Mouse (Mus musculus) testis, postnatal 14 days (tissue): ENCODE measurements around the gene Gabpb1.
"Not testable (repeated sequence)": the region's sequence is repeated elsewhere in the genome, so short reads cannot be mapped to it uniquely, and the experiment has no call there.

Source experiments
- DNase-seq: peaks from one replicate; pipeline ENCODE4 v3.0.0; 2021; ENCODE audit warnings: low spot score

The Gabpb1 gene

GRCm38 (mm10) chr2:126640298-126640697, 35.8 kb downstream of the Gabpb1 start:
- no peak for DNase-seq

GRCm38 (mm10) chr2:126635939-126636823, 40.0 kb downstream of the Gabpb1 start:
- DNase-seq = no peak

- no peak for DNase-seq
Observed at GRCm38 (mm10) chr2:126633165-126633564, 43.0 kb downstream of the Gabpb1 start.

DNA sequence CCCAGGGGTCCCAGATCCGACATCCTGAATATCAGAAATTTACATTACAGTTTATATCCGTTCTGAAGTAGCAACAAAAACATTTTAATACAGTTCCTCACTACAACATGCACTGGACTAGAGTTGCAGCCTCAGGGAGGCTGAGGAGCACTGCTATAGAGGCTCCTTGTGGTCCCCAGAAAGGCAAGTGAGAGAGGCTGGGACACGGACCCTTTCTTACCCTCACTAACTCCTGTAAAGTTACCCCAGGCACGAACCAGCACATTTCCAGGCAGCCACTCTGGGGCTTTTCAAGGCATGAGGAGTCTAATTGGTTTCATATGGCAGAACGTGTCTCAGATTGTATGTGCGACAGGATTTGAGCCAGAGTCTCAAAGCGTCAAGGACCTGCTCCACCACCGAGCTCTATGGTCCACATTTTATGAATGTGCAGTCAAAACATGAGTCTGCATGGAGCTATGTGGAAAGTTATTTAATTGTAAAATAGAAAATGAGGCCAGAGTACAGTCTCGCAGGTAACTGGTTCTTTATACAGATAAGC, 47.6 kb downstream of the Gabpb1 start:
- DNase-seq = no peak

DNA sequence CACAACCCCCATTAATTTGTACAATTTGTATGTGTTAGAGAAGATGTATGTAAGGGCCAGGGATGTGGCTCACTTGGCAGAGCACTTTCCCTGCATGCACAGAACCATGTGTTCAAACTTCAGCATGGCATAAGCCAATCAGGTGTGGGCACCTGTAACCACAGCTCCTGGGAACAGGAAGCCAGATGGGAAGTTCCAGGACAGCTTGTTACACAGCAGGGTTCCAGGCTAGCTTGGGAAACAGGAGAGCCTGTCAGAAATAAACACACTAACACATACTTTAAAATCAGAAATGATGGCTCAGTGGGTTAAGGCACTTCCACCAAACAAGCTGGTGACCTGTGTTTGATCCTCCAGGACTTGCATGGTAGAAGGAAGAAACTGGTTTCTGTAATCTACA, 53.0 kb downstream of the Gabpb1 start:
- DNase-seq = no peak

- no peak for DNase-seq
Observed at GRCm38 (mm10) chr2:126622455-126622854, 53.7 kb downstream of the Gabpb1 start.

DNA sequence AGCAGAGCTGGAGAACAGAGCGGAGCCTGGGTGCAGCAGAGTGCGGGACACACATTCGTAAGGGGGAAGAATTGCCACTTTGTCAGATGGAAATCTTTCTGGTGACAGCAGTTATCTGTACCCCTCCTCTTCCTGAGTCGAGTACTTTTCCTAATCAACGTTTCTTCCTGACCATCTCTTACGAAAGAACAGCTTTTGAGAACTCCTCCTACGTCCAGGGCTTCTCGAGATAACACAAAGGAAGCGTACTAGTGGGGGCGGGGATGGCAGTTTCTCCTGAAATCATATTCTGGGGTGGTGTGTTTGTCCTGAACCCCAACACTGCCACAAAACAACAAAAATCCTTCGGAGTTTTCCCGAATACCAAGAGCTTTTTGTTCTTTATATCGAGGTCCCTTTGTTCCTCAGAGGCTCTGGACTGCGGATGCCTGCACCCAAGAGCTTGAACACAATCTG, 56.9 kb downstream of the Gabpb1 start, which contains the start of gene Hdc:
Gene Hdc, minus strand, starts transcription at position 51 of the 456 bp plus-strand sequence.
- no peak for DNase-seq

GRCm38 (mm10) chr2:126618470-126619179, 57.5 kb downstream of the Gabpb1 start:
- no peak for DNase-seq

- no peak for DNase-seq
Observed at GRCm38 (mm10) chr2:126615355-126615754, 60.8 kb downstream of the Gabpb1 start.

DNA sequence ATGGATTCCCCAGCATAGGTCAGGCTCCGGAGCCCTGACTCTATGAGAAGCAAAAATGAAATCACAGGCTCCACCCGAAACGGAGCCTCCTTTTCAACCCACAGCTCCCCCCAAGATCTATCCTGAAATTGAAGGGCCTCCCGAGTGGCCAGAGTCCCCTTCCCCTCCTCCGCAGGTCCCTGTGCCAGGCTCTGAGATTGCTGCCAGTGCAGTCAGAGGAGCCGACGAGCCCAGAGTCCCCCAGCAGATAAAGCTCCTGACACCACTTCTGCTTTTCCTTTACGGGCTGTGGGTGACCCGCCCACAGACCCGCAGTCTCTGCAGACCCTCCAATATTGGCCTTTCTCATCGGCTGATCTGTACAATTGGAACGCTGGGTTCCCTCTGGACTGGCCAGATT, 66.5 kb downstream of the Gabpb1 start:
- not testable (repeated sequence) for DNase-seq

DNA sequence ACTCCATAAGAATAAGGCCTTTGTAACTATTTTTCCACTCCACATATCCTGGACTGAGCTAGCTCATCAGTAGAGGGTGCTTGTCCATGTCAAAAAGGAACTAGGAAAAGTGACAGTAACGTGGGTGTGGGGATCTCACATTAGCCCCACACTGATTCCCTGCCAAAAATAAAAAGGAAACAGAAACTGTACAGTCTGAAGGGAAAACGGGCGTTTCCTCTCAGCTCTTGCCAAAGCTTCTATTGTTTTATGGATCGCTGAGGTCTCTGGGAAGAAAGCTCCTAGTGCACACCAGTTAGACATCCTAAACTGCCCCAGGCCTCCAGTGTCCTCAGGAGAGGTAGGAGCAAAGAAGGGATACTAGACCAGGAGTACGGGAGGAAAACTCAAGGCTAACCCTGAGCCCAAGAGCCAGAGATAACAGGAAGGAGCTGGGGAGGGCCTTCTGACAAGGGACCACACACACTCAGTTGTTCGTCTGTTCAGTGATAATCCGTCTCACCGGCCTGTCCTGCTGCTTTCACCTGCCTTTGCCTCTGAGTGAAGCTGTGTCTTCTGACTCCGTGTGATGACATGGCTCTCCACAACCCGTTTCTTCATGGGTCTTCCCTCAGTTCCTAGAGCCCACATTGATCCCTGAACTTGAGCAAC, 68.5 kb downstream of the Gabpb1 start:
- DNase-seq = no peak

- DNase-seq = peak; percentile 78
Observed at GRCm38 (mm10) chr2:126606688-126607062, 69.5 kb downstream of the Gabpb1 start.

- peak; percentile 47 for DNase-seq
Observed at GRCm38 (mm10) chr2:126606061-126606687, 70.0 kb downstream of the Gabpb1 start.

DNA sequence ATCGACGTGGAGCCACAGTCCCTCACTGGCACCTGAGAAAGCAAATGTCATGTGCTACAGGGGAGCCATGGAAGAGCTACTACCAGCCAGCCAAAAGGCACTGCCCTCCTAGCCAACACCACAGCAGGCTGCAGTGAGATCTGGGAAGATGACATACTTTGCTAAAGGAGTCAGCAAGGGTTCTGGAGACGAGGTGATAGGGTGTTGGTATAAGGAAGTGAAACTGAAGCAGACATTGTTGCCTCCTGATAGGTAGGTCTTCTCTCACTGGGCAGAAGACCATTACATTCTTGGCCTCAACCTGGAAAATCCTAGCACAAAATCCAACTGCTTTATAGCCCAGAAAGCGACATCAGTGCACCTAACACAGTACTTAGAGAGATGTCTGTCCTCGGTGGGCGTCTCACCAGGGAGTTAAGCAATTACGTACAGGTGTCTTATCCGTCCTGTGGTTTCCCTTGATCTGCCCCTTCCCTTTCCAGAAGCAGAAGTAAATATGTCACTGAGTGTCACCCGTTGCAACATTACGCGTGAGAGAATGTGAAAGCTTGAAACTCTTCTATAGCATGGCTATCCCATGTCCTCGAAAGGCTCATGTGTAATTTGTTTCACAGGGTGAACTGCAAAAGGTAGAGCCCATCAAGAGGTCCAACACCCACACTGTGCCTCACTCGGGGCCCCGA, 74.1 kb downstream of the Gabpb1 start:
- no peak for DNase-seq

DNA sequence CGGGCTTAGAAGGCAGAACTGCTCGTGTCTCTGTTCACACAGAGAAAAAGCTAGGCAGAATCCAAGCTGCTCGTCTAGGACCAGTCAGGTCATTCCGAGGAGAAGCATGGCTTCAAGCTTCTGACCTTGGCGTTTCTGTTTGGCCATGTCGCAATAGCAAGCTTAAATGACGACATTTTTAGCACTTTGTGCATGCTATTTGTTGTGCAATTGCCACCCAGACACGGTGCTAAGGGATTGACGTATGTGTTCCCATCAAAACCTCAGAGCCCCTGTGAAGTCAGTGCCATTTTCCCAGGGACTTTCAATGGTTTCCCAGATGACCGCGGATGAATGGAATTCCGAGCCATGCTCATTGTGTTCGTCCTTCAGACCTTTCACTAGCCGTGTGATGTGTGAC, 75.6 kb downstream of the Gabpb1 start:
- DNase-seq = no peak

DNA sequence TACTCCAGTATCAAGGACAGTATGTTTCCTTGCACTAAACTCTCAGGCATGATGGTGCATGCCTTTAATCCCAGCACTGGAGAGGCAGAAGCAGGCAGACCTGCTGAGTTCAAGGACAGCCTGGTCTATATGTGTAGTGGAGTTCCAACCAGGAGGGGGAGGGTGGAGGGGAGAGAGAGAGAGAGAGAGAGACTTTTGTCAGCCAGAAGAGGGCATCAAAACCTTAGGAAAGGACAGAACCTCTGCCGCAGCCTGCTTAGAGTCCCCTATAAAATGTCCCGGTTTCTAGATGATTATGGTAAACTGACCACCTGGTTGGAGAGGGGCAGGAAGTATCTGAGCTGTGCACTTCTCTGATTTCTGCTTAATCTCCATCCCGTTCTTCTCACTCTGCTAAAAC, 77.1 kb downstream of the Gabpb1 start:
- no peak for DNase-seq

- no peak for DNase-seq
Observed at GRCm38 (mm10) chr2:126598359-126598758, 77.8 kb downstream of the Gabpb1 start.

- no peak for DNase-seq
Observed at GRCm38 (mm10) chr2:126597279-126598241, 78.6 kb downstream of the Gabpb1 start.

- peak; percentile 69 for DNase-seq
Observed at GRCm38 (mm10) chr2:126596347-126597072, 79.6 kb downstream of the Gabpb1 start.
